Mouse (Mus musculus) cerebellum, postnatal 10 days (tissue): ENCODE results near the gene Olfr1424.
"Not testable (repeated sequence)": the region's sequence is repeated elsewhere in the genome, so short reads cannot be mapped to it uniquely, and the experiment has no call there.

Source experiments
- DNase-seq, 2 experiments: peaks; one replicate each; pipeline ENCODE4 v3.0.0; 2021; ENCODE audit warnings: mixed read lengths in 2 of 2

Olfr1424 gene

GRCm38 (mm10) chr19:12062582-12062981, at the start of gene Olfr1424:
Gene Olfr1424, minus strand, starts transcription at chr19:12062682.
- DNase-seq: not testable (repeated sequence)

GRCm38 (mm10) chr19:12104541-12104940, 42.1 kb upstream of the Olfr1424 start:
- DNase-seq: no peak

- no peak for DNase-seq
These were observed 40.8 kb upstream of the Olfr1424 start, which contains the start of gene Olfr1427 for GRCm38 (mm10) chr19:12103234-12103633. Gene Olfr1427, minus strand, starts transcription at chr19:12103334.

DNA sequence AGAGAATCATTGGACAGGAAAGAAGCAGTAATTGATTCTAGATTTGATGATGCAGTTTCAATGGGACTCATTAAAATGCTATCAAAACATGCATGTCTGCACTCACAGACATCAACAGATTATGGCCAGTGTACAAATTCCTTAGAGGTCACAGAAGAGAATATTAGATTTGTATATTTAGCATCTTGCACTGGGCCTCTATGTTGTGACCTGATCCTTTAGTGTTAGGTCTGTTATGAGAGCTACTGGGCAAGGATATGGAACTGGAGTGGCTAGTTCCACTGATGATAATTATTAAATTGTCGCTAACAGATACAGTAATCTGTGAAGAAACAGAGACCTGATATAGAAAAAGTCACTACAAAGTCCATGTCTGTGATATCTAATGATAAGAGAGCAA, 29.4 kb upstream of the Olfr1424 start, which contains the start of gene Olfr1426:
Gene Olfr1426 (minus strand): TSS at position 101 of the 400 bp plus-strand sequence.
- no peak for DNase-seq

- not testable (repeated sequence) for DNase-seq
These were observed 15.1 kb upstream of the Olfr1424 start, which contains the start of gene Olfr1425 for GRCm38 (mm10) chr19:12077631-12078030. Gene Olfr1425, minus strand, starts transcription at chr19:12077731.

- not testable (repeated sequence) for DNase-seq
These were observed 7.1 kb upstream of the Olfr1424 start for GRCm38 (mm10) chr19:12069546-12069945.

DNA sequence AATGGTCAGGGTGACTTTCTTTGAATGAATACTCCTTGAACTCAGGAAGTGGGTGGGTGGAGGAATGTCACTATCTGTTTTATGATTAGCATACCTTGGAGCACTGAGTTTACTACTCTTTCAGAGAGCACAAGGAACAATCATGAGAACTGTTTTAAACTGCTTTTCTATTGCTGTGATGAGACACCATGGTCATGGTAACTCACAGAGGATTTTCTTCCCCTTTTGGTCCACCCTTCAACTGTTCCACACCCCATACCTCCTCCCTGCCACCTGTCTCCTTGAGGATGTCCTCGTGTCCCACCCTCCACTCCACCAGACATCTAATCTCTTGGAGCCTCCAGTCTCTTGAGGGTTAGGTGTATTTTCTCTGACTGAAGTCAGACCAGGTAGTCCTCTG, 5.3 kb upstream of the Olfr1424 start:
- DNase-seq: not testable (repeated sequence)

DNA sequence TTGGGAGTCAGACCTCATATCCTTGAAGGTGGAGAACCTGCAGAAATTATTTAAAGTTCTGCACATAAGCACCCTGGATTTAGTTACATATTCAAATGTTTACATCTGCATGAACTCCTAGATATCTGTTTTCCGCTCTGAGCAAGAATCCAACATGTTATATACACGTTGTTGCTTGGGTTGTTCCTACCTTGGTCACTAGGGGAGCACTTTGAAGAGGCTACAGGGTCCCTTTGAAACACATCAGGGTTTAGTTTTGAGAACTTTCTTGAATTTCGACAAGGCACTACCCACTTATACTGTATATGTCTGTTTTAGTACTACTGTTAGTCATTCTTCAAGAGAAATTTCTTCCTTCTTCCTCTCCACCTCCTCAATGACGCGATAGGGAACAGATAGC, 19.3 kb downstream of the Olfr1424 start:
- DNase-seq: no peak

DNA sequence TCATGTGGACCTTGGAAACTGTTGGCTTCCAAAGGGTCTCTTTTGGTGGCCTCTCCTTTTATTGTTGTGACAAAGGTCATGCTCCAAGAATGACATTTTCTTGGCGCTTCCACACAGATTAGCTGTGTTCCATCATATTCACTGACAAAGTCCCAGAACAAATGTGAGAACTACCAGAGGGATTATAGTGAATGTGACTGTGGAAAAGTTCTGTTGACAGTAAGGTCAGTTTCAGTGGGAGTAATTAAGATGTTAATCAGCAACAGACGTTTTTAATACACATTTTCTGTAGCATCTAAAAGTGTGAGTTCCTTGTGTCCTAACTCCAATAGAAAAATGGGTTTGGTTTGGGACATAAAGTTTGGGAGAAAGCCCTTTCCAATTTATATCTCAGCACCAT, 21.3 kb downstream of the Olfr1424 start, which contains the start of gene Olfr1423:
Gene Olfr1423 (minus strand): TSS at position 101 of the 400 bp plus-strand sequence.
- no peak for DNase-seq

DNA sequence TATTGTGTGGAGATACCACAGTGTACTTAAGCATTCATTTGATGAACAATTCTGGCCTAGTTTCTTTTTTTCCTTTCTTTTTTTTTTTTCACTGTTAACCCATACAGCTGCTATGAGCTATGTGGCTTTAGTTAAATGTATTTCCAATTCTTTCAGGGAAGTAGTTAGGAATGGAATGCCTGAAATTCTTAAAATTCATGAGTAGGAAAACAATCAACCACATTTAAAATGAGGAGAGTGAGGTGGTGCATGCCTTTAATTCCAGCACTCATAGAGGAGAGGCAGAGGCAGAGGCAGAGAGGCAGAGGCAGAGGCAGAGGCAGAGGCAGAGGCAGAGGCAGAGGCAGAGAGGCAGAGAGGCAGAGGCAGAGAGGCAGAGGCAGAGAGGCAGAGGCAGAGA, 24.8 kb downstream of the Olfr1424 start:
- no peak for DNase-seq

DNA sequence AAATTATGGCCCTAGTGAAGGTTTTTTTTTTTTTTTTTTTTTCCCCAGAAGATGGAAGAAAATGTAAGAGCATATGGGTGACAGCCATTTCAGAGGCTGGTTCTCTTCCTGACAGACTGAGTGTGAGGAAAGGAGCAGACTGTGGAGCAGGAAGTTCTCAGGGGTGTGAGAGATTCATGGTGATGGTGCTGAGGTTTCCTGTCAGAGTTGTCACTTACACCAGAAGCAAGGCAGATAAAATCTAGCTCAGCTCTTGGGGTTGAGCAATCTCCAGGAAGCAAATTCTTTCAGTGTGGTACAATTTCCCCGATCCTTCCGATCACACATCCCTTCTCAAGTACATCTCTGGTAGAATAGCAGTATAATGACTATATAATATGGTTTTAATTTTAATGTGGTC, 35.9 kb downstream of the Olfr1424 start:
- DNase-seq: no peak

DNA sequence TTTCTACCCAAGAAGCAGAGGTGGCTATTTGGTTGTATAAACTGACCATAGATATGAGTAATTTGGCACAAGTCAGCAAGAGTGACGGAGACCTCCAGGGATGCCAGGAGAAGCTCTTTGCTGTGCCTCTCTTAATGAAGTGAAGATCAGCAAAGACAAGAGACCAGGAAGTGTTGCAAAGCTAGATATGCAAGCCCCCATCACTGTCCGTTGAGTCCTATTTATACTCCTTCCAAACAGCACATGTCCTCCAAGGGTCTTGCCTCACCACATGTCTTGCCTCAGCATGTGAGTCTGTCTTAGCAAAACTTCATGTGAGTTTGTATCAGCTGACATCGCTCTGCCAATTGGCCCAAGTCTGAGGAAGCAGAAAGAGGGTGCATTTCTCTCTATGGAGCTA, 37.1 kb downstream of the Olfr1424 start:
- DNase-seq: no peak

DNA sequence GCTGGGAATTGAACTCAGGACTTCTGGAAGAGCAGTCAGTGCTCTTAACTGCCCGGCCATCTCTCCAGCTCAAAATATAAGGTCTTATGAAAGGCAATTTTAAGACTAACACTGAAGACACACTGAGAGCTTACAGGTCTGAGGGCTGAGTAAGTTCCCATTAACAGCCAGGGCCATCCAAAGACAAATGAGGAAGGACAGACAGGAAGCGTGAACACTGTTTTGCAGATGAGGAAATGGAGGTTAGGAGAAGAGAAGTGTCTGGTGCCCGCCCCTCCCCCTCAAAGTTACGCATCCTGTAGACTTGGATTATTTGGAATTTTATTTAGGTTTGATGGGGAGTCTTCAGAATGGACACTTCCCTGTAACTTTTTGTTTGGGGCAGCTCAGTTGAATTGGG, 38.3 kb downstream of the Olfr1424 start:
- DNase-seq: no peak

DNA sequence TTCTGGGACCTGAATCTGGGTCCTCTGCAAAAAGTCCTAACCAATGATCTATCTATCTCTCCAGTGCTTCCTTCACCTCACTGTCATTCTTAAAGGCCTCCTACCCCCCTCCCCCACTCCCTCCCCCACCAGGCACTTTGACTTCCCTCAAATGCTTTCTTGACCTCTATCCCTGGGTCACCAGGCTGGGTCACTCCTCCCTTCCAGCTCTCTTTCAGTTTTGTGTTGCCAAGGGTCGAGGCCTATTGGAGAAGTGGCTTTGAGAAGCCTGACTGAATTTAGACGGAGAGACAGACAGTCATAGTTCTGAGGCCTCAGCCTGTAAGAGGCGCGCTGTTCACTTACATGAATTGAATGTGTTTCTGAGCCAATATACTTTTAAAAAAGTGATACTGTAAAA, 46.3 kb downstream of the Olfr1424 start:
- DNase-seq: no peak

GRCm38 (mm10) chr19:12015708-12016107, 46.8 kb downstream of the Olfr1424 start:
- no peak for DNase-seq

GRCm38 (mm10) chr19:12013228-12013627, 49.3 kb downstream of the Olfr1424 start:
- peak; percentile 55 to 57 for DNase-seq

GRCm38 (mm10) chr19:12012615-12013014, 49.9 kb downstream of the Olfr1424 start:
- no peak for DNase-seq

GRCm38 (mm10) chr19:12011560-12012556, 50.6 kb downstream of the Olfr1424 start:
- DNase-seq: peak; percentile 93

DNA sequence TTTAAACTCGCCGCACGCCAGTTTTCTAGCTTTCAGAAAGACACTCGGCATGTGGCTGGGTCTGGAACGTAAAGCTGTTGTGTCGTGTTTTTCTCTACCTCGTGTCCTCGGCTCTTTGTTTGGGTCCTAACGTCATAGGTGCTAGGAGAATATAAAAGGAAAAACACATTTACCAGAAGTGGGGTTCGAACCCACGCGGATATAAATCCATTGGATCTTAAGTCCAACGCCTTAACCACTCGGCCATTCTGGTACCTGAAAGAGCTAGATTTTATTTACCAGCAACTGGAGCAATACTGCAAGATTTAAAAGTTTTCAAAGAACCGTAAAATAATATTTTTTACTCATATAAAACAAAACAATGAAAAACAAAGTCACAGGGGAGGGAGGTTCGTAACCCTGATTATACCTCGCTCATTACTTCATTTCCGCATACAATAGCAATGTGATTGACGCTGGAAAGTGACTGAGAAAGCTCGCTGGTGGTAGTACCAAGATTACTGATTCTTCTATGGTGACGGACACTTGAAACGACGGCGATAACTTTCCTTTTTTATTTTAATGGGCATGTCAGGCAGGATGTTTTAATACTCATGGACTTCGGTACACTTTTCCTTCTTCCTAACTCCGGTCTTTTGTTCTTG, 51.4 kb downstream of the Olfr1424 start:
- peak; percentile 85 to 86 for DNase-seq

DNA sequence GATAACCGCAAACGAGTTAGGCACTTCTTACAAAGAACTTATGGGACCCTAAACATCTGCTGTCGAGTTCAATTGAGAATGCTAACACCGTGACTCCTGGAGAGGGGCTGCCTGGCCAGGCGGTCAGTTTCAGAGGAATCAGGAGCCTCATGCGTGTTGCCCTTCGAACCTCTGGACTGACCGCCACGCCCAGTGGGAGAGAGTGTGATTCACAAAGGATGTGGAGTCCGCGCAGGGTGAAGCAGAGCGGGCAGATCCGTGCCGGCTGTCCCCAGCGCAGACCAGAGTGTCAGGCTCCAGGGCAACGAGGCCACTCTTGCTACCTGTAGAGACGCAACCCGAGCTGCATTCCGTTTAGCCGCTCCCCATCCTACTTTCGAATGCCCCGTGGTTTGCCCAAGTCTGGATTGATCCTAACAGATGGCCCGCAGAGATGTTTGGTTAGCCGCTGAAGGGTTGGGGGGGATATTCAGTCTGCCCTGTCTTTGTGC, 52.2 kb downstream of the Olfr1424 start:
- DNase-seq: peak; percentile 80

DNA sequence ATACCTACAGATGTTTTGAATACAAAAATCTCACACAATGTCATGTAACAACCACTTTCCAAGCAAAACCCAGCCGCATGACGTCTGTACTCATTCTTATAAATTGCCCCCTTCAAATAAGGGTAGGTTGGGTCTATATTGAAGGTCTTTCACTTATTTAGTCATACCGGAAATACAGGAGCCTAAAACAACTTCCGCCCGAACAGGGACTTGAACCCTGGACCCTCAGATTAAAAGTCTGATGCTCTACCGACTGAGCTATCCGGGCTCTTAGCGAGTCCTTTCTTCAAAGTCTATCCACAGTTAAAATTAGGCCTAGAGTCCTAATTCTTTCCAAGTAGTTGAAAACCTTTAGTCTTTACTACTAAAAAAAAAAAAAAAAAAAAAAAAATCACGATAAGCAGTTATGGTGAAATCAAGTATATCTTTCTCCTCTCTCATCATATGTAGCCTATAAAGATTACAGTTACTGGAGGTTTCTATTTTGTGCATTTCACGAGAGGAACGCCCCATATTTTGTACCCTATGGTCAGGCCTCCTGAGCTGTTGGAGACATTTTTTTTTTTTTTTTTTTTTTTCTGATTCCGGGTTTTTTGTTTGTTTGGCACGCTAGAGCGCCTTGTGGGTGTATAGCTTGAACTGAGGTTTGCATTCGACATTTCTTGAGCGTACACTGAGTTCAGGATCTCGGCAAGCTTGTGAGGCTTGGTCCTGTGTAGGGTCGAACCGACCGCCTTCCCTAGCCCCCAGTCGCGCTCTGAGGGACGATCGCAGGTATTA, 52.8 kb downstream of the Olfr1424 start:
- peak; percentile 78 to 80 for DNase-seq
